Mouse (Mus musculus) kidney, adult 10 weeks (tissue): ENCODE results near the gene Tchp. TPM values are rescaled to one million over a fixed set of nuclear protein-coding genes. Genes with fewer than 3 reads are reported as not detected.

Experiments used
- polyA plus RNA-seq: library from polyadenylated mRNA; stranded (reverse); fragments of 350-450 nt; fragmentation: Illumina TruSeq; extraction: RNeasy Lipid Tissue Mini Kit (QIAGEN cat#74804); gene quantifications from one replicate; pipeline ENCODE4 v1.2.3, GENCODE M21; 2014; ENCODE audit warnings: low read depth, low replicate concordance

Tchp gene
- 0.69 TPM for polyA plus RNA-seq

DNA sequence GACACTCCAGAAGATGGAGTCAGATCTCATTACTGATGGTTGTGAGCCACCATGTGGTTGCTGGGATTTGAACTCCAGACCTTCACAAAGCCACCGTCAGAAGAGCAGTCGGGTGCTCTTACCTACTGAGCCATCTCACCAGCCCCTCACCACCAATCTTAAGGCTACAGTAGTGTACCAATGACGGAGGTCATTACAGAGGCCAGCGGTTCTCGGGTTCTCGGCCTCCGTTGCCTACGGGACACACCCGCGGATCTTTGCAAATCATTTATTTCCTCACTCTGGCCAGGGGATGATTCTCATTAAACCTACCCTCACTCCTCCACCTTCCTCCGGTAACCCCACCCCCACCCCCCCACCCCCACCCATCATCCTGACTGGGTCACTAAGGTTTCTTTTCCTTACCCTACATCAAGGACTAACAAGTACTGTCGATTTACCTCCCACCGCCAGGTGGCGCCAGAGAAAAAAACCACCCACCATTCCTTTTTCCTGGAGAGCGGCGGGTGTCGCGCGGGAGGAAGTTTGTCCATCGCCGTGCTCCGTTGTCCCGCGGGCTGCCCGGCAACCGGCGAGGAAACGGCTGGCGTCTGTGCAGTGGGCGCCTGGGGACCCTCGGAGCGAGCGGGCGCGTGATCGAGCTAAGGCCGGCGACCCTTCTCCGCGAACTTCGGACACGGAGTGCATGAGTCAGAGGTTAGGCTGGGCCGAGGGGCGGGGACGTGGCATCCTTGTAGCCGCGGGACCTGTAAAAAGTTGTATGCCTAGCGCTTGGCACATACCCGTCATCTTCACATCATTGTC lies at the start of gene Tchp:
TSS of gene Tchp (plus strand) at position 496 of the 804 bp plus-strand sequence.

DNA sequence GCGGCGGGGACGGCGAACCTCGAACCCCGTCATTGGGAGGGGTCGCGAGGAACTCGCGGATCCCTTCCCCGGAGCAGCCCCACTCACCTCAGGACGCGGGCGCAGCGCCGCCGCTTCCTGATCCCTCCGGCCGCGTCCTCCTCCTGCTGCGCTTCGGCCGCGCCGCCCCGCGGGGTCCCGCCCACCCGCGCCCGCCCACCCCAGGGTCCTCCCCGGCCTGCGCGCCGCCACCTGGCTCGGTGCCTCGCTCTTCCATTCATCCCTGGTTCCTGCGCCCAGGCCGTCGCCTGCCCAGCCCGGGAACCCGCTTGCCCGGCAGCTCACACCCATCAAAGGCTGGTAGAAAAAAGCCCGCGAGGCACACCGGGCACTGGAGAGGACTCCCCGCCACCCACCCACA lies 49.3 kb upstream of the Tchp start, which contains the start of gene Trpv4:
TSS of gene Trpv4 (minus strand) at position 167 of the 400 bp plus-strand sequence.

GRCm38 (mm10) chr5:114690633-114691567 lies 16.7 kb upstream of the Tchp start, which contains the start of gene Gltp:
Gene Gltp (minus strand): TSS chr5:114690984.

Other genes with a start within 250 kb of the Tchp start
- 0.44 TPM for gene Fam222a, start 139.7 kb upstream of the Tchp start, polyA plus RNA-seq
- gene Trpv4, start 49.3 kb upstream of the Tchp start, polyA plus RNA-seq = 0.81 TPM
- 28.0 TPM for gene Gltp, start 16.8 kb upstream of the Tchp start, polyA plus RNA-seq
- 28.5 TPM for gene Ankrd13a, start 66.9 kb downstream of the Tchp start, polyA plus RNA-seq
- gene Git2, start 67.8 kb downstream of the Tchp start, polyA plus RNA-seq = 8.2 TPM
- gene 1500011B03Rik, start 115.7 kb downstream of the Tchp start, polyA plus RNA-seq = 32.9 TPM
- not detected for gene 4930519G04Rik, start 145.9 kb downstream of the Tchp start, polyA plus RNA-seq
- gene Gm9936, start 150.9 kb downstream of the Tchp start, polyA plus RNA-seq = not detected
- 15.1 TPM for gene Oasl2, start 189.2 kb downstream of the Tchp start, polyA plus RNA-seq
- gene Oasl1, start 215.5 kb downstream of the Tchp start, polyA plus RNA-seq = not detected
- gene 2210016L21Rik, start 234.4 kb downstream of the Tchp start, polyA plus RNA-seq = 1.8 TPM